Mouse (Mus musculus) left cerebral cortex, postnatal 10 days (tissue): Measurements from ENCODE around the gene Spats2l. TPM values are rescaled to one million over a fixed set of nuclear protein-coding genes. Genes with fewer than 3 reads are reported as not detected.

Experiments used
- DNase-seq, 2 experiments: peaks; one replicate each; pipeline ENCODE4 v3.0.0; 2021 to 2022; ENCODE audit warnings: low spot score in 2 of 2, mixed read lengths in 1 of 2; ENCODE audit errors: extremely low spot score in 1 of 2
- intact Hi-C: fragments of 180-260 bp; cut with DNase I; formaldehyde crosslinking; loops from one replicate; pipeline ENCODE4 v1.15.1; 2025
- total RNA-seq, 2 experiments: library from RNA; stranded (reverse); gene quantifications; 2 replicates each; pipeline ENCODE4 v1.2.3; 2021

Gene Spats2l
- total RNA-seq: 10 to 100 TPM; 49.3 to 54.6 TPM

DNA sequence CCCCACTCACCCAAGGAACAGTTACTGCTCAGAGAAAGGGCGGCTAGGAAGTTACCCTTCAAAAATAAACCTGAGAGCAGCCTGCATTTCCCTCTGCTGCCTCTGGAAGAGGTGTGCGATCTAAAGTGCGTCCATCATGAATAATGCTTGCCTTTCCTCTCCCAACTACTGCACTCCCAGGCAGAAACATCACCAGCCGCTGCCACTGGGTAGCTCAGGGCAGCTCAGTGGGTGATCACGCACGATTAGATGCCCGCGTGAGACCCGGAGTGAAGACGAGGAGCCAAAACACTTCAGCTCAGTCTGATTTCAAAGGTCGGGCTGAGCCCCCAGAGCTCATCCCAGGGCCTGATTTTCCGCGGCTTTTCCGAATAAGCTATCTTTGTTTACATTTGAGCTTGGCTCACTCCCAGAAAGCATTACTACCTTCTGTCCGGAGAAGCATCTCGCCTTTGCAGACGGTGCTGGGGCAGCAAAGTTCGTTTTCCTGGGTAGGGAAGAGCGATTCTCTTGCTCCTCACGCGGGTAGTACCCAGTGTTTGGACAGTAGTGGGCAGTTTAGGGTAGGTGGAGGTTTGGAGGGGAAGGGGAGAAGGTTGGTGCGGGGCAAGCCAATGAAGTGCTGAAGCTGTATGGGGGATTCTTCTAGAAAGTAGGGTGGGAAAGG is at the start of gene Spats2l:
Spats2l (plus strand) TSS at position 162 of the 667 bp plus-strand sequence.
- intact Hi-C loops: no loop called here
- DNase-seq: peak; percentile 27 to 35

DNA sequence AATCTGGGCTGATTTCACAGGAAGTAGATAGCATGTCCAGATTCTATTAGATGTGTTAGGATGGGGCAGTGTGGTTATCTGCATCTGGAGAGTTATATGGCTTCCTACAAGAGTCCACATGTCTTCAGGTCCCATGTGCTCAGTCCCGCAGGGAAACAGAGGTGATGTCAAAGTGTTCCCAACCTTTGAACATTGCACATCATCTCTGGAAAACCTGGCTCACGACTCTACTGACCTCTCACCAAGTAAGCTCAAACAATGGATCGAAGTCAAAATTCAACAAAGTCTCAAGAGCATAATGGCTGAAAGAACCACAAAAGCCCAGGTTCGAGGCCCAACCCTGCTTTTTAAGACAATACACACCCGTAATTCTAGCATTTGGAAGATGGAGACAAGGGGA is 48.7 kb upstream of the Spats2l start:
- DNase-seq: no peak
- intact Hi-C loops: no loop called here

DNA sequence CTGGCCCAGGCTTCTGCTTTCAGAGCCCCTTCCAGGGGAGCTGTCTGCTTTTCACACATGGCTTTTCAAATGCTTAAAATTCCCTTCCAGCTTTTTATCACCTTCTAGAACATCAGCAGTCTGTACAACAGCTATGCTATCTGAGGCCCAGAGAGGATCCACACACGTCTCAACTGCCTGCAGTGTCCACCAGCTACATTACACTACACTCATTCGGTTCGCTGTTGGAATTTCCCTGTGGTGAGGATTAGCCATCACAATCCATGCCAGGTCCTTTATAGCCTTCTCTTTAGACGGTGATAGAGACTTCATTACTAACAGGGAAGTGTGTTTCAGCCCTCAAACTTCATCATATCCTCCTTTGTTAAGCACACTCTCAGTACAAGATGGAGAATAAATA is 38.1 kb upstream of the Spats2l start:
- no peak for DNase-seq
- intact Hi-C loops: no loop called here

DNA sequence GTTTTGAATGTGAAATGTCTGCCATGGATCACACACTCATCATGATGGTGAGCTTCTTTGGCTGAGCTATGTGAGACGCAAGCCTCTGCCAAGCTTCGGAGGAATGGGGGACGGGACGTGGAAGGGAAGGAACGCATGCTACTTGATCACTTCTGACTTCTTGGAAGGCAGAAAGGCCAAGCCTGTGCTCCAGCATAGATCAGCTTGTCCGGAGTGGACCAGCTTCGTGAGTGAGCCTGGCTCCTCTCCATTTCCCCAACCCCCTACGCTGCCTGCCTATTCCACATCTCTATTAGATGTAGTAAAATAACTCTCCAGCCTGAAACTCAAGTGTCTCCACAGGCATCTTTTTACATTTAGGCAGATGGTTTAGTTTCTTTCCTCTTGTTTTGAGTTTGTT is 32.2 kb upstream of the Spats2l start:
- intact Hi-C loops: no loop called here
- DNase-seq: no peak

DNA sequence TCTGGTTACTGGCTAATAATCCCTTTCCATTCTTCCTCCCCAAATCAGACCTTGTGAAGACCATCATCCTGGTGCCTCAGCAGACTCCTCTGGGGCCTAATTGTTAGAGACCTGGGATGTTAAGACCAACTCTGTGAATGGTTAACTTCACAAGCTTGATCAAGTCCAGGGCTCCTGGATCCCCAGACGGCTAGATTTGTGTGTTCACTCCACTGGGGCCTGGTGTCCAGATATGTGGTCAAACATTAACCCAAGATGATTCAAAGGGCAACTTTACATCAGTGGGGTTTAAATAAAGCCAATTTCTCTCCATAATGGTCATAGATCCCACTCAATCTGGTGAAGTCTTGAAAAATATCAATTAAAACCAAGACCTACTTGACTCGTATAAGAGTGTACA is 31.7 kb upstream of the Spats2l start:
- DNase-seq: no peak
- intact Hi-C loops: no loop called here

DNA sequence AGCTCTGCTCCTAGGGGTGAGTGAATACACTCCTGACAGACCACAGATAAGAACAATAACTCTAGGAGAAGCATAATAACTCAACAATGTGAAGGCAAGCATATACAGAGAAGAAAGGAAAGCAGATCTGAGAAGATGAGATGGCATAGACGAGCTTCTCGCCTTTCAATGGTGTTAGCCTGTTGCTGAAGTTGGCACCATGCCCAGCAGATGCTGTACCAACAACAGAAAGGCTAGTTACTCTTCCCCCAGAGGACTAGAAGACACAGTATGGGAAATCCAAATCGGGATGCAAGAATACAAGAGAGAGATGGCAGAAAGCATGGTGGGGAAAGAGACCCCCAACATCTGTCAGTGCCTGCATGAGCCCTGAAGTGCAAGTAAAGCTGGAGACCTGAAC is 22.2 kb upstream of the Spats2l start:
- peak in 1 of 2 experiments; percentile 44 for DNase-seq
- intact Hi-C loops: no loop called here

DNA sequence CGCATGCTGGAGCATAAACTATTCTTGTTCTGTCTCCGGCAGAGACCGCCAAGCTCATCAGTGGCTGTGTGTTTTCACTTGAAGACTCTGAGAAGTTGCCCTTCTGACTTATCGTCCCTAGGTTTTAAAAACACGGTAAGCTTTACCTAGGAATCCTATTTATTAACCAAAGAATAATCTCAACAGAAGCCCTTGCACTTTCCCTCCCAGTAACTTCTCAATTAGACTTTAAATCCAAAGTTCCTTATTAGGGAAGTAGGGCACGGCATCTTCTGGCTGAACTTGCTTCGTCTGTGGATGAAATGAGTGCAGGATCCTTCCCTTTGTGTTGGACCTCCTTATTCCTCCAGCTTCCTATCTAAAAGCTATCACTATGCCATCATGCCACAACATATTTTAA is 7.6 kb upstream of the Spats2l start:
- intact Hi-C loops: no loop called here
- DNase-seq: no peak

DNA sequence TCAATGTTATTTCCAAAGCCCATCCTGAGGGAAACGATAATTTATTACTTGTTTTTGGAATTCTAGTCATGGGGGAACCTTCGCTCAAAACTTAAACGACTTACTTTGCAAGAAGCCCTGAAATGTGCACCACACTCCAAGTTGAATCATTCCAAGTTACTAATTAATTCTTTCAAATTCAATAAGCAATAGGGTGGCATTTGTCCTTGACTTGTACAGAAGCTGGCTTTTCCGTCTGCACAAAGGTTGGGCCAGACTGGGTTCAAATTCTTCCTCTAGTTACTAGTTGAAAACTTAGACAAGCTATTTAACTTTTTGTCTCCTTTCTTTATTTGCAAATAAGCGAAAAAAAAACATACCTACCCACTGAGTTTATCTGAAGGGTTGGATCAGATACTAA is 636 bp upstream of the Spats2l start:
- intact Hi-C loops: no loop called here
- DNase-seq: no peak

DNA sequence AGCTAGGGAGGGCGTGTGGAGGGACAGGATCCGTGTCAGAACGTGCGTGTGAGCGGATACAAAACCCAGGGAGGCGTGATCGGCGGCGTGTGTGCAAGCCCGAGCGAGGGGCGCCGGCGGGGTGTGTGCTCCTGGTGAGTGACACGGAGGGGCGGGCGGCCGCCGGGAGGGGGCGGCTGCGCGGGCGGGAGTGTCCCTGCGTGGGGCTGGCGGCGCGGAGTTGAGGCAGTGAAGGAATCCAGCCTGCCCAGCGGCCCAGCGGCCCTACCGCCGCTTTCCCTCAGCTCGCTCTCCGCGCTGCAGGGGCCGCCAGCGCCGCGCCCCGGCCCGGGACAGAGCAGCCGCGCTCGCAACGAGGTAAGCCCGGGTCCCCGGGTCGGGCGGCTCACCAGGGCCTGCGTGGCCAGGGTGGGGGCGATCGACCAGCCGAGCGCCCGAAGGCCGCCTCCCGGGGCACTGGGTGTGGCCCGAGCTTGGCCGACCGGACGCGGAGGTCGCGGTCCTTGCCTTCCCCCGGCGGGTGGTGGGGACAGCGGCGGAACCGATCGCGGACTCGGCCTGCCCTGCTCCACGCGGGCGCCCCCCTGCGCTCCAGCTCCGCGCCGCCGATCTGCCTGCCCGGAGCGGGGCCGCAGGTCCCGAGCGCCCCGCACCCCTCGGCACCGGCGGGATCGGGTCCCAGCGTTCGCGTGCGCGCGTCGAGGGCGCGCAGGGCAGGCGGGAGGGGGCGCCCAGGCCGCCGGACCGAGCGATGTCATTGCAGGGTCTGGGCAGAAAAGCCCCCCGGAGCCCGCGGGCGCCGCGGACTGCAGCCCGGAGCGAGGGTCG is 920 bp downstream of the Spats2l start:
- intact Hi-C loops: loop anchor here (5.0 kb wide), 1 partner anchor 343 kb away; no protein-coding TSS in a partner anchor
- peak; percentile 39 to 85 for DNase-seq

DNA sequence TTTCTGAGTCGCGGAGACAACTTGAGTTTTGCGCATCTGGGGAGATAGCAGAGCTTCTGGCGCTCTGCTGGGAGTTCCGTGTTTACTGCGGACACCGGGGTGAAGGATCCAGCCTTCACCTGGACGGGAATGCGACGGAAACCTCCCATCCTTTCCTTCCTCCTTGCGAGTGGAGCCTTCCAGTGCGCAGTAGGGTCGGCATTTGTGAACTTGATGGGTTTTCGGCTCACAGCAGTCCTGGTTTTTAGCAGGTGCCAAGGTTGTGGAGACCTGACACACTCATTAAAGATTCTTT is 1.5 kb downstream of the Spats2l start:
- intact Hi-C loops: loop anchor here (5.0 kb wide), 1 partner anchor 343 kb away; no protein-coding TSS in a partner anchor
- no peak for DNase-seq

DNA sequence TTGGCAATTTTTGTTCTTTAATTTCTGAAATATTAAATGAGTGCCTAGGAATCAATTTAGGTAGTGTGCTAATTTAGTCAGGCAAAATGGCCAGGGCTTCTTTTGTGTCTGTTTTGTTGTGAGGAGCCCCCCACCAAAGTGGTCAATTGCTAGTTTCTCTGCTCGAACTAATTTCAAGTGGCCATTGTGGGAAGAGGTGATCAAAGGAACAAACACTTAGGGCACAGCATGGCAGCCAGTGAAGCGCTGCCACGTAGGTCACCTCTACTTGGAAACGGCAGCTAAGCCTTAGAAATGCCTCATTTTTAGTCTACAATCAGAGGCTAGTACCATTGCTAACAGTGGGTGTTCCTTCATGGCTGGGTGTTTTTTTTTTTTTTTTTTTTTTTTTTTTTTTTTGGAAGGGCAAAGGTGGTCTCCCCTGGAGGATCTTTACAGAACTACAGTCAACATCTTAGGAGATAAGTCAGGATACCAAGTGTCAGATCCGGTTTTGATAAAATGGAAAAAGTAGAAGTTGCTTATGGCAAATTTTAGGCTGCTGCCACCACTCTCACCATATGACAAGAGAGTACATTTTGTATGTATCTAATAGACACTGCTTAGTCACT is 2.8 kb downstream of the Spats2l start:
- DNase-seq: no peak
- intact Hi-C loops: loop anchor here (5.0 kb wide), 1 partner anchor 344 kb away; no protein-coding TSS in a partner anchor

DNA sequence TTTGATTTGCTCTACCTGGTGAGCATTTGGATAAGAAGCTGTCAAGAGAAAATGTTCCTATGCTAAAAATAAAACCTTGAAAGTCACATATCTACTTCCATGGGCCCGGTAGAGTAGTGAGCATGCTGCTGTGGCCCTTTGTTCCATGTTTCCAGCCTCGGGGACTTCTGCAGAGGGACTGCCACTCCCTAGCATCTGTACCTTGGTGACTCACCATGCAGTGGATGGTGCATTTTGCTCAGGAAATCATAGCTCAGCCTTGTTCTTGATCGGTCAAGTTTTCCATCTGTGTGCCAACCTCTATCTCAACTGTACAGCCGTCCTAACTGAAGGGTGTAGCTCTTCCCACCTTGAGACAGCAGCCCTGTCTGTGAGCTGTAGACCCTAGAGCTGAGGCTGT is 10.3 kb downstream of the Spats2l start:
- DNase-seq: no peak
- intact Hi-C loops: no loop called here

DNA sequence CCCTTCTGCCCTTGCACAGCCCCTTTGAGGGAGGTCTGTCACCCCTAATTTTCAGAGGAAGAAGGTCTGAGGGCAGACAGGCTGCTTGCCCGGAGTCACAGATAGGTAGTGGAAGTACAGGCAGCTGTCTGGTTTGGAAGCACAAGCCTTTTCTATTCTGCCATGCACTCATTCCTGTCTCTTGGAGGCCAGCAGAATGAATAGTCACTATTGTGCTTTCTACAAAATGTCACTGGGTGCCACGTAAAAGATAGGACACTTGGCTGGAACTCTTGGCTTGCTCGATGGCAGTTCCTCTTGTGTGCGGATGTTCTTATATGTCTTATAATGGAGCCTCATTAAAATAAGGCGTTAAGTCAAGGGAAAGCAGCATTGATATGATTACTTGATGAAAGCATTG is 15.9 kb downstream of the Spats2l start:
- intact Hi-C loops: no loop called here
- DNase-seq: no peak

DNA sequence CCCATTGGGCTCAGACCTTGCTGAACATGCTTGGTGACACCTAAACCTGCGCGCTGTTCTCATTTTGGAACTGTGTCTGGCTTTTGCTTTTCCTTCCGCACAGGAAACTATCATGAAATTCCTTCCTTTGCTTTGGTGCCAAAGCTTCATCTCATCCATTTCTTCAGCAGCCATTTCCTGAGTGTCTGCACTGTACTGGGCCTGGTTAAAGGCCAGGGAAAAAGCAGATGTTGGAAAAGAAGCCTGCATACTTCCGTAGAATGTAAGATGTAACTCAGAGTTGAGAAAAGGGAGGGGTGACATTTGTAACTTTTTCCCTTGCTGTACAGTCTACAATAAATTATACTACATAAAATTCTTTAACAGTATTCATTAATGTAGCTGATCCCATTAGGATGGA is 18.2 kb downstream of the Spats2l start:
- intact Hi-C loops: no loop called here
- no peak for DNase-seq

DNA sequence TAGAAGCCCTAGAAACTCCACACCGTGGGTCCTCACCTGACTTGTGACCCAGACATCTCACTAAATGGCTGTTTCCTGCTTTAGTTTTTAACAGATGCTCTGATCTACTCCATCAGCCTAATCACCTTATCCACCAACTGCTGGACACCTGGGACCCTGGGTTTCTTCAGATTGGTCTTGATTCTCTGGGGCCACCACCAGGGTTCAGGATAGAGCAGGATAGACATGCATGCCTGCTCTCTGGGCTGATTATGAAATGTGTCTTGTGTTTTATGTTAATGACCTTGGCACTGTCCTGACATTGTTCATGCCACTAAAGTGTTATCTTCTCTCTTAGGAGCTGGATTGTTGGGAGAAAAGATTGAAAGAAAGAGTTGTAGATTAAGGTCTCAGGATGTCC is 21.9 kb downstream of the Spats2l start:
- no peak for DNase-seq
- intact Hi-C loops: no loop called here

DNA sequence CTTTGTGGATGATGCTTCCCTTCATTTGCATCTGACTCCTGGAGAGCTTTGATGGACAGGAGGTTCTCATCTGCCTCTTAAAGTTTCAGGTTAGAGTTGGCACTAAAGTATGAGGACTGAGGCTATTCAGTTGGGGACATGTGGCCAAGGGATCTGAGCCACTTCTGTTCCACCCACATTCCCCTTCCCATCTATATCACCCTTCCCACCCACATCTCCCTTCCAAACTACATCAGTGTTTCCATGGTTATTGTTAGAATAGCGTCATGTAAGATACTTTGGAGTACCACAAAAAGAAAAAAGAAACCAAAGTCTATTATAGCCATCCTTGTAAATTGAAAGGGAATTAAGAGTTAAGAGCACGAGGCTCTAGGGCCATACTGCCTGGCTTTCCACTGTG is 25.4 kb downstream of the Spats2l start:
- no peak for DNase-seq

DNA sequence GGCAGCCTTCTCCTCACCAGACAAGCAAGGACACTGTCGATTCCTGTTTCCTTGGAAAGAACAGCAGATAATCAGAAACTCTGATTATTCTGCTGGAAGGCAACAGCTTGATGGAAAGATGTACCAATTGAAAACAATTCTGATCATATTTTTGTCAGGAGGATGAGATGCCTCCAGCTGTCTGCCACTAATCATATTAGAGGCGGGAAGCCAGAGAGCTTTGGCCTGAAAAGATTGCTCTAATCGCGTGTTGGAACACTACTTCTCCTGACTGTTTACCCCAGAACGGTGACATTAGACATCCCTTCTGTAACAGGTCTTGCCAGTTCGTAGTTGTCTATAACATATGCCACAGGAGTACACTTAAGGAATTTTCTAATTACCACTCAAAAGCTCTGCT is 26.9 kb downstream of the Spats2l start:
- intact Hi-C loops: no loop called here
- no peak for DNase-seq

More for the DNA sequence above, 25.4 kb downstream of the Spats2l start:
- intact Hi-C loops: no loop called here

DNA sequence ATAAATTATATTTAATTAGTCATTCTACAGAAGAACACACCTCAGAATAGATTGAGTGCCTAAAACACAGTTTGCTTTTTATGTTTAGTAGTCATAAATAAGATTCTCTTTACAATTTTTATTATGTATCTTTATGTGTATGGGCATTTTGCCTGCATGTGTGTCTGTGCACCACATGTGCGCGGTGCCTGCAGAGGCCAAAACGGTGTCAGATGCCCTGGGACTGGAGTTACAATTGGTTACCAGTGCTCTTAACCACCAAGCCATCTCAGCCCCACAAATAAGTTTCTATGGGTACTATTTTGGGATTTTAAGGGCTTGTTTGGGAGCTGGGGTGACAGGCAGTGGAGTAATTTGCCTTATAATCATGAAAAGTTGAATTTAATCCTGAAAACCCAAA is 32.2 kb downstream of the Spats2l start:
- intact Hi-C loops: no loop called here
- DNase-seq: no peak

DNA sequence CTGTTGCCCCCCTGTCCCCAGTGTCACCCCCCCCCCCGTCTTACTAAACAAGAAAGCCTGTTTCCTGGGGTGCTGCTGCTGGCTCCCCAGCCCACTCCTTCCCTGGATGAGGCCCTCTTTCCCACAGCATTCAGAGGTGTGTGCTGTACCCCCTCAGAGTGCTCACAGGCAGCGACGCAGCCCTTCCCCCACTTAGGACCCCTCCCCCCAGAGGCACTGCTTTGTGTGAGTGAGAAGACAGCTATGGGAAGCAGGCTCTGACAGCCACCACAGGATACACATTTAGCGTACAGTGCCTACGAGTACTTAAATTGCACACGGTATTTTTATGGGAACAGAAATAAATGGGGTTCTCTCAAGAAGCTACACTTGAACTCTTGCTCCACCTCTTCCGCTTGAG is 33.9 kb downstream of the Spats2l start:
- intact Hi-C loops: no loop called here

DNA sequence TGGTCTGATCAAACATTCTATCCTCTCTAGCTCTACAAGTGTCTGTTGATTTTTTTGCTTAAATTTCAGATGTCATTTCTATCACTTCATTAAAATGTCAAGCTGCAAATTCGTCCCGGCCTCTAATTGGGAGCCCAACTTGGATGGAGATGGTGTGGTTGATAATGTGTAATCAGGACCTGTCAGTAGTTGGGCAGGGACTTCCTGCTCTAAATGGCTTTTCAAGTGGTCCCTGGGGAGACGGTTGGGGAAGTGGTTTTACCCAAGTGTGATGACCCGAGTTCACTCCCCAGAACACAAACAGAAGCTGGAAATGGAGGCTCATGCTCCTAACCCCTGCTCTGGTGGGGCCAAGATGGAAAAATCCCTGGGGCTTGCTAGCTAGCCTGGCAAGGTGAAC is 36.3 kb downstream of the Spats2l start:
- intact Hi-C loops: no loop called here
- no peak for DNase-seq

More for the DNA sequence above, 33.9 kb downstream of the Spats2l start:
- no peak for DNase-seq
